Mouse (Mus musculus) heart, embryonic 12.5 days (tissue): ENCODE measurements around the gene Sec31a. TPM values are rescaled to one million over a fixed set of nuclear protein-coding genes. Genes with fewer than 3 reads are reported as not detected.
"Not testable (repeated sequence)": the region's sequence is repeated elsewhere in the genome, so short reads cannot be mapped to it uniquely, and the experiment has no call there.

ENCODE experiments used
- ATAC-seq: fragments of 200-750 bp; cut with Nextera tagmentation; 2 replicates; pipeline ENCODE4 v1.8.0; 2017; ENCODE audit warnings: moderate TSS enrichment, moderate library complexity; ENCODE audit not compliant: insufficient number of reproducible peaks, low FRiP score
- H3K27ac ChIP-seq: fragments of 300-500 bp; sonication (generic); 2 replicates; pipeline ENCODE4 v1.5.1; 2016; ENCODE audit warnings: mild to moderate bottlenecking, moderate library complexity; ENCODE audit not compliant: poor library complexity, severe bottlenecking
- H3K27me3 ChIP-seq: fragments of 300-500 bp; sonication (generic); replicated peaks from 2 replicates; pipeline ENCODE4 v1.6.1; 2016; ENCODE audit warnings: mild to moderate bottlenecking, moderate library complexity
- H3K36me3 ChIP-seq: fragments of 300-500 bp; sonication (generic); 2 replicates; pipeline ENCODE4 v1.6.1; 2016; ENCODE audit warnings: mild to moderate bottlenecking, moderate library complexity
- H3K4me1 ChIP-seq: fragments of 300-500 bp; sonication (generic); replicated peaks from 2 replicates; pipeline ENCODE4 v1.6.1; 2016; ENCODE audit warnings: mild to moderate bottlenecking
- H3K4me2 ChIP-seq: fragments of 300-500 bp; sonication (generic); 2 replicates; pipeline ENCODE4 v1.6.1; 2016; ENCODE audit warnings: mild to moderate bottlenecking, moderate library complexity
- H3K4me3 ChIP-seq: fragments of 300-500 bp; sonication (generic); 2 replicates; pipeline ENCODE4 v1.5.1; 2016; ENCODE audit warnings: mild to moderate bottlenecking
- H3K9ac ChIP-seq: fragments of 300-500 bp; sonication (generic); 2 replicates; pipeline ENCODE4 v1.6.1; 2016; ENCODE audit warnings: mild to moderate bottlenecking, moderate library complexity
- H3K9me3 ChIP-seq: fragments of 300-500 bp; sonication (generic); replicated peaks from 2 replicates; pipeline ENCODE4 v1.6.1; 2016; ENCODE audit warnings: mild to moderate bottlenecking, moderate library complexity
- WGBS: fragments of 180-500 bp; shearing (Covaris S2); methylation state at CpG from one replicate; pipeline ENCODE4 v1.1.7; 2016; 5-methylcytosine and 5-hydroxymethylcytosine counted together
- polyA plus RNA-seq: library from polyadenylated mRNA; unstranded; fragments of >200 nt; fragmentation: Nextera tagmentation; extraction: Ambion mirVana; gene quantifications from 2 replicates; pipeline ENCODE4 v1.2.1, GENCODE M21; 2016

The Sec31a gene
- polyA plus RNA-seq, 1 experiment from 2014 or later: 177 TPM

GRCm38 (mm10) chr5:100428734-100429343, 12.8 kb upstream of the Sec31a start:
- ATAC-seq: peak; percentile 61
- H3K9ac ChIP-seq: peak overlapping the region; percentile 88
- peaks cover 42% of the 10 kb centered on the region for H3K36me3 ChIP-seq
- peak overlapping the region; percentile 91 for H3K27ac ChIP-seq
- H3K9me3 ChIP-seq: no peaks in the 10 kb centered on the region
- WGBS: 0% methylated on average over 20 of the region's 20 CpGs
- H3K4me1 ChIP-seq: peaks cover 55% of the 10 kb centered on the region
- peak overlapping the region; percentile 89 for H3K4me2 ChIP-seq
- H3K4me3 ChIP-seq: peak overlapping the region; percentile 88
- H3K27me3 ChIP-seq: no peaks in the 10 kb centered on the region

GRCm38 (mm10) chr5:100428031-100428733, 12.1 kb upstream of the Sec31a start:
- ATAC-seq: no peak
- Histone ChIP-seq H3K36me3 (peaks cover 48% of the 10 kb centered on the region), H3K27me3 (no peaks in the 10 kb centered on the region), H3K4me1 (peaks cover 61% of the 10 kb centered on the region), H3K9ac (peak overlapping the region; percentile 88), H3K9me3 (no peaks in the 10 kb centered on the region), H3K4me2 (peak overlapping the region; percentile 89), H3K27ac (peak overlapping the region; percentile 26; the same call in 1 of the 2 replicates), H3K4me3 (peak overlapping the region; percentile 88)
- WGBS: 6% methylated on average over 5 of the region's 5 CpGs

GRCm38 (mm10) chr5:100427276-100427675, 11.2 kb upstream of the Sec31a start:
- no peak for ATAC-seq
- Histone ChIP-seq H3K36me3 (peaks cover 57% of the 10 kb centered on the region), H3K4me1 (peaks cover 69% of the 10 kb centered on the region), H3K27ac (no peak overlapping the region), H3K9ac (peak overlapping the region; percentile 59), H3K4me2 (peak overlapping the region; percentile 89), H3K9me3 (no peaks in the 10 kb centered on the region), H3K27me3 (no peaks in the 10 kb centered on the region), H3K4me3 (peak overlapping the region; percentile 88)
- WGBS: 67% methylated on average over 9 of the region's 9 CpGs

GRCm38 (mm10) chr5:100425823-100426222, 9.8 kb upstream of the Sec31a start:
- H3K9ac ChIP-seq, H3K27ac ChIP-seq, H3K4me3 ChIP-seq, H3K4me2 ChIP-seq, H3K9me3 ChIP-seq, H3K27me3 ChIP-seq, ATAC-seq: not testable (repeated sequence)
- 89% methylated on average over 2 of the region's 2 CpGs for WGBS
- Histone ChIP-seq H3K4me1 (peaks cover 67% of the 10 kb centered on the region), H3K36me3 (peaks cover 68% of the 10 kb centered on the region)

GRCm38 (mm10) chr5:100424252-100424651, 8.2 kb upstream of the Sec31a start:
- Histone ChIP-seq H3K4me1 (peaks cover 58% of the 10 kb centered on the region), H3K9ac (0 out of 2 replicates have a peak overlapping the region, but pooled peaks have one; percentile 7), H3K9me3 (no peaks in the 10 kb centered on the region), H3K27ac (no peak overlapping the region), H3K36me3 (peaks cover 84% of the 10 kb centered on the region), H3K4me3 (0 out of 2 replicates have a peak overlapping the region, but pooled peaks have one; percentile 1), H3K4me2 (peak overlapping the region; percentile 41), H3K27me3 (no peaks in the 10 kb centered on the region)
- no peak for ATAC-seq
- WGBS: 84% methylated on average over 3 of the region's 3 CpGs

GRCm38 (mm10) chr5:100423626-100424025, 7.6 kb upstream of the Sec31a start:
- 67% methylated on average over 7 of the region's 7 CpGs for WGBS
- H3K9me3 ChIP-seq: no peaks in the 10 kb centered on the region
- no peak overlapping the region for H3K9ac ChIP-seq
- H3K4me1 ChIP-seq: peaks cover 58% of the 10 kb centered on the region
- no peak for ATAC-seq
- H3K27ac ChIP-seq: no peak overlapping the region; the same call in 1 of the 2 replicates
- H3K27me3 ChIP-seq: no peaks in the 10 kb centered on the region
- peak overlapping the region; percentile 41 for H3K4me2 ChIP-seq
- peaks cover 90% of the 10 kb centered on the region for H3K36me3 ChIP-seq
- no peak overlapping the region for H3K4me3 ChIP-seq

GRCm38 (mm10) chr5:100418861-100419260, 2.8 kb upstream of the Sec31a start:
- H3K9ac ChIP-seq: no peak overlapping the region
- WGBS: 78% methylated on average over 4 of the region's 4 CpGs
- H3K36me3 ChIP-seq: peaks cover 55% of the 10 kb centered on the region

GRCm38 (mm10) chr5:100418077-100418476, 2.0 kb upstream of the Sec31a start:
- no peak overlapping the region for H3K4me3 ChIP-seq
- WGBS: 87% methylated on average over 2 of the region's 2 CpGs
- H3K36me3 ChIP-seq: peaks cover 47% of the 10 kb centered on the region
- H3K27ac ChIP-seq: no peak overlapping the region
- H3K9ac ChIP-seq: no peak overlapping the region
- H3K4me2 ChIP-seq: no peak overlapping the region
- H3K9me3 ChIP-seq: no peaks in the 10 kb centered on the region
- H3K4me1 ChIP-seq: peaks cover 20% of the 10 kb centered on the region
- no peak for ATAC-seq
- no peaks in the 10 kb centered on the region for H3K27me3 ChIP-seq

More at GRCm38 (mm10) chr5:100418861-100419260, 2.8 kb upstream of the Sec31a start:
- no peaks in the 10 kb centered on the region for H3K27me3 ChIP-seq
- peaks cover 22% of the 10 kb centered on the region for H3K4me1 ChIP-seq
- ATAC-seq: no peak
- no peak overlapping the region for H3K4me3 ChIP-seq
- H3K4me2 ChIP-seq: no peak overlapping the region
- H3K27ac ChIP-seq: no peak overlapping the region
- H3K9me3 ChIP-seq: no peaks in the 10 kb centered on the region

GRCm38 (mm10) chr5:100414474-100415196, 1.4 kb downstream of the Sec31a start:
- no peak for ATAC-seq
- Histone ChIP-seq H3K27me3 (no peaks in the 10 kb centered on the region), H3K9me3 (no peaks in the 10 kb centered on the region), H3K27ac (0 out of 2 replicates have a peak overlapping the region, but pooled peaks have one; percentile 43), H3K4me2 (peak overlapping the region; percentile 79), H3K4me1 (peaks cover 24% of the 10 kb centered on the region), H3K36me3 (peaks cover 18% of the 10 kb centered on the region), H3K9ac (peak overlapping the region; percentile 72), H3K4me3 (peak overlapping the region; percentile 79)
- WGBS: 28% methylated on average over 11 of the region's 11 CpGs

GRCm38 (mm10) chr5:100412886-100413285, 3.1 kb downstream of the Sec31a start:
- H3K27me3 ChIP-seq: no peaks in the 10 kb centered on the region
- WGBS: 72% methylated on average over 3 of the region's 3 CpGs

GRCm38 (mm10) chr5:100410281-100410680, 5.8 kb downstream of the Sec31a start:
- no peak overlapping the region for H3K27ac ChIP-seq
- ATAC-seq: no peak
- H3K4me3 ChIP-seq: no peak overlapping the region
- no peak overlapping the region for H3K4me2 ChIP-seq
- WGBS: 81% methylated on average over 5 of the region's 5 CpGs
- H3K27me3 ChIP-seq: no peaks in the 10 kb centered on the region
- peaks cover 20% of the 10 kb centered on the region for H3K4me1 ChIP-seq
- no peaks in the 10 kb centered on the region for H3K9me3 ChIP-seq
- H3K36me3 ChIP-seq: peaks cover 29% of the 10 kb centered on the region
- H3K9ac ChIP-seq: no peak overlapping the region

More at GRCm38 (mm10) chr5:100412886-100413285, 3.1 kb downstream of the Sec31a start:
- Histone ChIP-seq H3K4me3 (no peak overlapping the region), H3K9me3 (no peaks in the 10 kb centered on the region), H3K4me2 (no peak overlapping the region), H3K4me1 (peaks cover 24% of the 10 kb centered on the region), H3K9ac (no peak overlapping the region), H3K36me3 (peaks cover 11% of the 10 kb centered on the region), H3K27ac (no peak overlapping the region)
- no peak for ATAC-seq
